Mouse (Mus musculus) urinary bladder, postnatal 0 days (tissue): ENCODE data around the gene Gabra1. TPM values are rescaled to one million over a fixed set of nuclear protein-coding genes. Genes with fewer than 3 reads are reported as not detected.

Experiments
- polyA plus RNA-seq: library from polyadenylated mRNA; unstranded; fragments of >200 nt; fragmentation: Nextera tagmentation; extraction: Ambion mirVana; gene quantifications from 2 replicates; pipeline ENCODE4 v1.2.1, GENCODE M21; 2015

Gene Gabra1
- polyA plus RNA-seq, result 0.70 and 1.3 TPM in 2 replicates

DNA sequence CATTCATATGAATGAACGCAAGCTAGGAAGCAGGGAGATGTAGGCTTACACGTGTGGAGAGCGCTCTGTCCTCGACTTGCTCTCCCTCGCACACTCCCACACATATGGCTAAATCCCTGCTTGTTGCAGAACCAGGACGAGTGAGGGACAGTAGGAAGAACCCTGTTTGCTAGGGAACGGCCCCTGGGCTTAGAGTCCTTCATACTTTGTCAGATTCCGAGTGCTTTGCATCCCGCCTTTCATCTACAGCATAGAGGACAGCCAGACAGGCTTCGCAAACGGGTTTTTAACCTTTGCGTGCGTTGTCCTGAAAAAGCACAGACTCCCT is at the start of gene Gabra1:
Gene Gabra1 (minus strand): TSS at position 106 of the 328 bp plus-strand sequence.

Other genes with a start within 250 kb of the Gabra1 start
- gene Gabrg2, start 182.1 kb downstream of the Gabra1 start, polyA plus RNA-seq, result 0.16 TPM in 1 of 2 replicates, not detected in the other
- not detected in 2 replicates for gene Gabra6, start 138.1 kb upstream of the Gabra1 start, polyA plus RNA-seq
- 1.00 and 1.3 TPM in 2 replicates for gene Gabrb2, start 236.8 kb upstream of the Gabra1 start, polyA plus RNA-seq